Mouse (Mus musculus): Measurements from ENCODE around the gene Cavin2. TPM values are rescaled to one million over a fixed set of nuclear protein-coding genes. Genes with fewer than 3 reads are reported as not detected.

The Cavin2 gene
- polyA plus RNA-seq, 1 experiment = 14.0 TPM

GRCm38 (mm10) chr1:51300295-51300930 is 11.5 kb downstream of the Cavin2 start:
- 63% methylated on average over 11 of the region's 11 CpGs for WGBS
- no peak for DNase-seq (ENCODE audit: low read depth, low spot score)

- no peak for DNase-seq (ENCODE audit: low read depth, low spot score)
- WGBS = 82% methylated on average over 3 of the region's 3 CpGs
These were observed 18.1 kb downstream of the Cavin2 start for GRCm38 (mm10) chr1:51307056-51307455.

GRCm38 (mm10) chr1:51315476-51315875 is 26.6 kb downstream of the Cavin2 start:
- 44% methylated on average over 2 of the region's 2 CpGs for WGBS

DNA sequence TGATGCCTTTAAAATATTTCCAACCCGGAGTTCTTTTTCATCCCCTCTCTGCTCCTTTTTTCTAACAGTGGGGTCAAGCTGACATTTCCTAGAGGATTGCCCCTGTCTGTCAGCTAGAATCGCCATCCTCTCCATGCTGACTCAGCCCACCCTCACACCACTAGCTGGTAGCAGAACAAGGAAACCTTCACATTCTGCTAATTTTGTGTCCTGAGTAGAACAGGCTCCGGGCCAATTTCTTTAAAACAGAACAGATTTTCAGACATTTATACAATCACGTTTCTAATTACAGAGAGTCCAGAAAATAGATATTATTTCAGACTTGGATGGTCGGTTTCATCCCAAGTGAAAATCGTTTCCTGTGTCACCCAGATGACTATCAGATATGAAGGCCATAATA is 34.6 kb downstream of the Cavin2 start:
- no peak for DNase-seq (ENCODE audit: low read depth, low spot score)
- 79% methylated on average over 6 of the region's 6 CpGs for WGBS

More at GRCm38 (mm10) chr1:51315476-51315875, 26.6 kb downstream of the Cavin2 start:
- no peak for DNase-seq (ENCODE audit: low read depth, low spot score)

DNA sequence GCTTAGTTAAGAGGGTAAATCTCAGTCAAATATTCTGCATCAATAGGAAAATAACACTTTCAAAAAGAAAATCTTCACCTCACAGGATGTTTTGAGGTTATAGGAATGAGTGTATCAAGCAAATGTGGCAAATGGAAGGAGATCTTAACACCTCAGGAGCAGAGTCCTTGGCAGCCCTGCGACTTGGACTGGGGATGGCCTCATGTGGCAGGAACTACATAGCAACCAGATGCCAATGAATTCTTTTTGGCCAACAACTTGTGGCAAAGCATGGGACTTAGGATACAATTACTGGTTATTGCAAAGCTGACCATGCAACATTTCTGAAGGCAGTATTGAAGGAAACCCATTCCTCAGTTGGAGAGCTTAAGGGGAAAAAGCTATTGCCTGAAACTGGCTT is 39.6 kb downstream of the Cavin2 start:
- DNase-seq (ENCODE audit: low read depth, low spot score) = no peak
- WGBS = 76% methylated on average over 1 of the region's 1 CpGs

DNA sequence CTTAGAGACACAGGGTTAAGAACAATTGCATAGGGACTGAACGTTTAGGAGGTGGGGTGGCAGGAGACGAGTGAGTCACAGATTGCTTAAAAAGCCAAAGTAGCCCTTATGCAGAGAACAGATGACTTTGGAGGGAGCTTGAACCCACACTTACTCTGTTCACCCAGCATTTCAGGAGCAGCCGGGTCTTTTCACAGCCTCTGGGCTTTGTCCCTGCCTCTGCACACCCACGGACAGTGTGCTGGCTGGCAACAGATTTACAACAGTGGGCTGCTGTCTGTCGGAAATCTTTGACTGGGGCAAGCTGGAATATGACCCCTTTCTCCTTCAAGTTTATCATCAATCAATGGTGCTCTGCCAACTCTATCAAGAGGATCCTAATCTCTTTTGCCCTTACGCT is 44.1 kb downstream of the Cavin2 start:
- no peak for DNase-seq (ENCODE audit: low read depth, low spot score)
- 43% methylated on average over 6 of the region's 6 CpGs for WGBS

DNA sequence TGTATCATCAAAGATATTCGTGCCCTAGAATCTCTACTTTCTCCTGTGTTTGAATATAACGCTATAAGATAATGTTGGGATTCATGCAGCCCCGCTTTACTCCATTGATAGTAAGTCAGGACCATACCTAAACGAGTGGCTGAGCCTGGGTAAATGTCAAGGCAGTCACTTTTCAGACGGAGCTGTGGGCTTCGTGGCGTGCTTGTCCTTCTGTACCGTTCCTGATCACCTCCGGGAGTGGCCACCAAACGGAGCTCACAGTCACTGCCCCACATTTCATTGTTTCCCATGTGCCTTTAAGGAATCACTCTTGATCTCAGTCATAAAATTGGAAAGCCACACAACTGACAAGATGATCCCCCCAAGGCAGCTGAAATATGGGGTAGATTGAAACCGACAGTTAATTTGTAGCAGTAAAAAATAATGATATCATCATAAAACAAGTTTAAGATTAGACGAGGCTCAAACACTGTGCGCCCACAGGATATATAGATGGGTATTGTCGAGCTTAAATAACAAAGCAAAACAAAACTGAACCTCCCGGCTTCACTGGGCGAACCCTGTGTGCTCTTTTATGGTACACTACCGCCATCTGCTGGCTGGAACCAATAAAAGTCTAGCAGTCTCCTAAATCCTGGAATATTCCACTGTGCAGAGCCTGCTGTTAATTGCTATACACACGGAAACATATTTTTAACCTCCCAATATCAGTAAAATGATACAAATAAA is 44.8 kb downstream of the Cavin2 start:
- DNase-seq (ENCODE audit: low read depth, low spot score) = peak; percentile 51
- 14% methylated on average over 18 of the region's 18 CpGs for WGBS

DNA sequence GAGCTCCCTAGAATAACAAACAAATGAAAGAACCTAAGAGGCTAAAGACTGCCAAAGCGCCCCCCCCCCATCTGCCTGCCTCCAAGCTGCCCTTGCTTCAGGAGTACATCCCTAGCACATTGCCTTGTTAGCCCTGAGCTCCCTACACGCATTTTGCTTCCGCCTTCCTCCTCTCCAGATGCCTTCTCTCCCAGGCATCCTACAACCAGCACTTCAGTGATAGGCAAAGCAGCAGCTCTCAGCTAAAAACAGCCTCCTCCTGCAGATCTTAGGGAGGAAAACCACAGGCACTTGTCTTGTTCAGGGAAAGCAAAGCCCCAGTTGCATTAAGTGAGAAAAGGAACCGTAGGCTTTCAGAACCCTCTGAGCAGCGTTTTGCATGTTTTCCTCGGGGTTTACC is 45.4 kb downstream of the Cavin2 start:
- 13% methylated on average over 6 of the region's 6 CpGs for WGBS
- DNase-seq (ENCODE audit: low read depth, low spot score) = no peak

DNA sequence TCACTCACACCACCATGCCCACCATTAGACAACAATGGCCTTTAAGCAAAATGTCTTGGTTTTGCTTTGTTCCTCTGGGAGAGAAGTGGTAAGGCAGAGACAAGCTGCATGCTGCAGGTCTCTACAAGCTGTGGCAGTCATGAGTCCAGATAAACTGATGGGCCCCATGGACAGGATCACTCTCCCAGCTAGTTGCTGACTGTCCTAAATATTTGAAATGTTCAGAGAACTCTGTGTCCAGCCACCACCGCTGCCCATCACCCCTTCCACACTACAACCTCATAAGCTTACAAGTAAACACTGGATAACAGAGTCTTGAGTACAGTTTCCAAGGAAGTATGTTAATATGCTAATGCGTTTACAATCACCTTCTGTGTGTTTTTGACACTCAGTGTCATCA is 46.2 kb downstream of the Cavin2 start:
- DNase-seq (ENCODE audit: low read depth, low spot score) = no peak
- WGBS = 79% methylated on average over 2 of the region's 2 CpGs

DNA sequence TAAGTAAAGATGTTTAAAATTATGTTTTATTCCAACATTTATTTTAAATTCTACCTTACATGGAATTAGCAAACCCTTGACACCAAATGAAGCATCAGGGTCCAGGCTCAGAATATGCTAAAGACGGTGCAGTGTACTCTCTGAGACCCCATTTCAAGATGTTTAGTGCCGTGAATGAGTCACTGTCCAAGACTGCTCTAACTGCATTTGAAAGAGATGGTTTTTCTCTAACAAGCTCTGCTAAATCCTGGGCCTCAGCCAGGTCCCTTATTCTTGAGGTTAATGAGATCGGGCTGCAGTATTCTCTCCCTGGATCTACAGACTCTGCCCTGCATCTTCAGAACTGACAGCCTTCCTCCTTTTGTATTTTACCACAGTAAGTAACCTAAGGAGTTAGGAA is 55.2 kb downstream of the Cavin2 start:
- no peak for DNase-seq (ENCODE audit: low read depth, low spot score)

DNA sequence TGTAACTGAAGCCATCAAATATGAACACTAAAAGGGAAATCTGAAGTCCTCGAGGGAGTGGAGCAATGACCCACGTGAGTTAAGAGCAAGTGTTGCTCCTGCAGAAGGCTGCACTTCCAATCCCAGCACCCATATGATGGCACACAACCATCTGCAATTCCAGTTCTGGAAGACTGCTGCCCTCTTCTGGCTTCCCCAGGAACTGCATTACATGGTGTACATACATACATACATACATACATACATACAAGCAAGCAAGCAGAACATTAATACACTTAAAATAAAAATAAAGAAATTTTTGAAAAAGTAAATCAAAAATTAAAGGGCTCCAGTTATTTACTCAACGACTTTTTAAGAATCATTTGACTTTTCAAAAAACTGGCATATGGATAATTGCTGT is 58.7 kb downstream of the Cavin2 start:
- DNase-seq (ENCODE audit: low read depth, low spot score) = no peak
- WGBS = 96% methylated on average over 3 of the region's 3 CpGs

More for the DNA sequence above, 55.2 kb downstream of the Cavin2 start:
- WGBS = 66% methylated on average over 3 of the region's 3 CpGs

GRCm38 (mm10) chr1:51348631-51349030 is 59.7 kb downstream of the Cavin2 start:
- WGBS = 82% methylated on average over 7 of the region's 7 CpGs

GRCm38 (mm10) chr1:51349291-51349967 is 60.5 kb downstream of the Cavin2 start:
- no peak for DNase-seq (ENCODE audit: low read depth, low spot score)
- 64% methylated on average over 7 of the region's 7 CpGs for WGBS

More at GRCm38 (mm10) chr1:51348631-51349030, 59.7 kb downstream of the Cavin2 start:
- DNase-seq (ENCODE audit: low read depth, low spot score) = no peak

Other genes with a start within 250 kb of the Cavin2 start
- gene Nabp1, start 189.3 kb downstream of the Cavin2 start, polyA plus RNA-seq (2012; rRNA removed) = 3.2 and 3.5 TPM in 2 replicates

All from large intestine, adult 2 months (tissue).